Mouse (Mus musculus) adrenal gland, postnatal 14 days (tissue): ENCODE data around the gene 0610012G03Rik. TPM values are rescaled to one million over a fixed set of nuclear protein-coding genes. Genes with fewer than 3 reads are reported as not detected.

Experiments
- DNase-seq: peaks from one replicate; pipeline ENCODE4 v3.0.0; 2021; ENCODE audit warnings: mixed read lengths
- total RNA-seq: library from RNA; stranded (reverse); gene quantifications from 2 replicates; pipeline ENCODE4 v1.2.3, GENCODE M21; 2021

Gene 0610012G03Rik
- total RNA-seq, 1 experiment from 2014 or later, result 54.2 TPM

- DNase-seq, result peak; percentile 93
Observed at GRCm38 (mm10) chr16:31932840-31933697, 15.2 kb downstream of the 0610012G03Rik start.

DNA sequence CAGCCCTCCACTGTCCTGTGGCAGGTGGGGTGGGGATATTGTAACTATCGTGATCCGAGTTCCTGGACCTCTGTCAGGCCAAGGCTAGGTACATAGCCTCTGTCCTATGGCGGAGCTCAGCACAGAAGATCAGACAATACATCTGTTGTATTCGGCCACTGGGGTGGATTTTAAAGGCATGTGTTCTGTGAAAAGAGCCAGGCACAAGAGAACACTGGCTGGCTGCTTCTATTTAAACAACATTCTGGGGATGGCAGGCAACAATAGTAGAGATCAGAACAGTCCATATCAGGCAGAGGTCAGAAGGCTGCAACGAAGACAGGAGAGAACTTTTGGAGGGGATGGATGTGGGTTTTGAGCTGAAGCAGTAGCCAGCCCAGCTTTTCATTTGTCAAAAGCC, 16.0 kb downstream of the 0610012G03Rik start:
- DNase-seq, result no peak

- DNase-seq, result no peak
Observed at GRCm38 (mm10) chr16:31931330-31931729, 17.0 kb downstream of the 0610012G03Rik start.

- DNase-seq, result no peak
Observed at GRCm38 (mm10) chr16:31927412-31927811, 20.9 kb downstream of the 0610012G03Rik start.

GRCm38 (mm10) chr16:31926547-31927182, 21.6 kb downstream of the 0610012G03Rik start:
- DNase-seq, result no peak

- DNase-seq, result no peak
Observed at GRCm38 (mm10) chr16:31926091-31926490, 22.2 kb downstream of the 0610012G03Rik start.

DNA sequence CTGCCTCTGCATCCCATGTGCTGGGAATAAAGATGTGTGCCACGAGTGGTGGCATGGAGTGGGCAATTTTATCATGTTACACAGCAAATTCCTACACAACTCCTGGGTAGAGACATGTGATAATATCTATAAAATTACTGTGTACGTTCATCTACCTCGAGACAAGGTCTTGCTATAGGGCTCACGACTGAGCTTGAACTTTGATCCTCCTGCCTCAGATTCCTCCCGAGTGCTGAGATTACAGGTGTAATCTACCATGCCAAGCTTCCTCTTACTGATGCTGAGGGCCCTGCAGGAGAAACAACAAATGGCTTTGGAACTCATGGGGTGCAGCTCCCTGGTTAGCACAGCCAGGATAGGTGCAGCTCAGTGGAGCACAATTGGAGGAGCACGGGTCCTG, 23.9 kb downstream of the 0610012G03Rik start:
- no peak for DNase-seq

- peak; percentile 84 for DNase-seq
Observed at GRCm38 (mm10) chr16:31918248-31918724, 30.0 kb downstream of the 0610012G03Rik start.

DNA sequence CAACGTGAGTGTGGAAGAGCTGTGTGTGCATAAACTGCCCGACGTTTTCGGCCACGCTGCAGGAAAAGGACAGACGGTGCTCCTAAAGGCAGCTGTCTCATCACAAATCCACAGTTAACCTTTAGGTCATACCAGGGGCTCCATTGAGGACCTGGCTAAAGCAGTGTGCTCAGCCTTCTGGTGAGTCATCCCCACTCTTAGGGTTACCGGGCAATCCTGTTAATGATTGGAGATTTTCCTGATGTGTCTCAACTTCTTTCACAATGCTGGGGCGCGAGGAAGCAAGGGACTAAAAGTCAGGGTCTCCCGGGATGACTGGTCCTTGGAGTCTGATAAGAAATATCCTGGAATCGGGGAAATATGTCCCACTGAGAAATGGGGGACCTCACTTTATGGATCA, 30.5 kb downstream of the 0610012G03Rik start:
- peak; percentile 29 for DNase-seq

- peak; percentile 17 for DNase-seq
Observed at GRCm38 (mm10) chr16:31910281-31910847, 37.9 kb downstream of the 0610012G03Rik start.

GRCm38 (mm10) chr16:31908959-31909358, 39.3 kb downstream of the 0610012G03Rik start:
- DNase-seq, result no peak

DNA sequence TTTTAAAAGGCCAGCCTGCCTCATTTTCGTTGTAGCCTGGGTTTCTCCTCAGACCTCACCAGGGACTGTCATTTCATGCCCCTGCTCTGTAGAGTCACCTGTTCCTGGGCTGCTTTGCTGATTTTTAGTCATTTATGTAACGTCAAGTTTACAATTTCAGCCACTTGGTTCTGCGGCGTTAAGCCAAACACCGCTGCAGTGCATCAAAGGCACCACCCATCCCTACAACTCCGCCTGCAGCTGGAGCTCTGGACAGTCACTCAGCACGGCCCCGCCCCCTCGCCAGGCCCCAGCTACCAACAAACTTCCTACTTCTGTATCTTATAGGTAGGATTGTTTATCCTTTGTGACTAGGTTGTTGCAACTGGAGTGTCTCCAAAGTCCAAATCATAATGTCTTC, 41.4 kb downstream of the 0610012G03Rik start:
- DNase-seq, result peak; percentile 71

GRCm38 (mm10) chr16:31905891-31906825, 42.1 kb downstream of the 0610012G03Rik start:
- DNase-seq, result peak; percentile 41

- DNase-seq, result no peak
Observed at GRCm38 (mm10) chr16:31905331-31905730, 43.0 kb downstream of the 0610012G03Rik start.

GRCm38 (mm10) chr16:31903239-31903638, 45.1 kb downstream of the 0610012G03Rik start:
- DNase-seq, result no peak

- DNase-seq, result no peak
Observed at GRCm38 (mm10) chr16:31901886-31902285, 46.4 kb downstream of the 0610012G03Rik start.

GRCm38 (mm10) chr16:31898546-31899326, 49.6 kb downstream of the 0610012G03Rik start:
- no peak for DNase-seq
